Mouse (Mus musculus) mesoderm, embryonic 11.5 days (tissue): ENCODE measurements around the gene Hey2.

ENCODE experiments used
- DNase-seq: peaks from one replicate; pipeline ENCODE4 v3.0.0-alpha.2; 2012; ENCODE audit warnings: low read depth, low spot score

Gene Hey2

DNA sequence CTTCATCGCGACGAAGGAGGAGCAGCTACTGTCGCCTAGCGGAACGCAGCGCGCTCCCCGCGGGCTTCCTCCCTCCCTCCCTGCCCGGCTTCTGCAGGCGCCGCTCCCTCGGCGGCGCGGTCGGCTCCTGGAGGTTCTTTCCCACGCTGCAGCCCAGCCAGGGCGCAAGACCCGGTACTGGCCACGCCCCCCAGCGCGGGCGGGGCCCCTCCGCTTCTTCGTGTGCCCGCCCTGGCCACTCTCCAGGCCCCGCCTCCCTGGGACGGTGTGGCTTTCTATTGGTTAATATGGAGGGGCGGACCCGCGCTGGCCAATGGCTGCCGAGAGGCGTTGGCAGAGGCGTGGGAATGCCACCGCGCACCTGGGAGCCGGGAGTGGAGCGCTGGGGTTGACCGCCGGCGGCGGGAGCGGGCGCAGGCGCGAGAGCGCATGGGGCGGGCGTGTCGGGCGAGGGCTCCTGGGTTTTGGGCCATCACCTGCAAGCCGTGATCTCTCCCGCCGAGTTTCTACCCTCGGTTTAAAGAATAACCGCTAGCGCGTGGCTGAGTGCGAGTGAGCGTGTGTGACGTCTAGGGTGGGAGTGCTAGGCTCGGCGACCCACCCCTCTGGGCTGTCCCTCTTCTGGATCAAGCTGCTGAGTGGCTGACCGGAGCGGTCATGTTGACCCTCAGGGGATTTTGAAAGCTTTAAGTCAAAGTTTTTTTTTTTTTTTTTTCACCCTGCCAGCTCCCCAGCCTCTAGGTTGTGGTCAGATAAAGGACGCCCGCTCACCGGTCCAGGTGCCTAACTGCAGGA, at the start of gene Hey2:
Gene Hey2 (minus strand): TSS at position 159 of the 795 bp plus-strand sequence.
- DNase-seq: peak; percentile 97

DNA sequence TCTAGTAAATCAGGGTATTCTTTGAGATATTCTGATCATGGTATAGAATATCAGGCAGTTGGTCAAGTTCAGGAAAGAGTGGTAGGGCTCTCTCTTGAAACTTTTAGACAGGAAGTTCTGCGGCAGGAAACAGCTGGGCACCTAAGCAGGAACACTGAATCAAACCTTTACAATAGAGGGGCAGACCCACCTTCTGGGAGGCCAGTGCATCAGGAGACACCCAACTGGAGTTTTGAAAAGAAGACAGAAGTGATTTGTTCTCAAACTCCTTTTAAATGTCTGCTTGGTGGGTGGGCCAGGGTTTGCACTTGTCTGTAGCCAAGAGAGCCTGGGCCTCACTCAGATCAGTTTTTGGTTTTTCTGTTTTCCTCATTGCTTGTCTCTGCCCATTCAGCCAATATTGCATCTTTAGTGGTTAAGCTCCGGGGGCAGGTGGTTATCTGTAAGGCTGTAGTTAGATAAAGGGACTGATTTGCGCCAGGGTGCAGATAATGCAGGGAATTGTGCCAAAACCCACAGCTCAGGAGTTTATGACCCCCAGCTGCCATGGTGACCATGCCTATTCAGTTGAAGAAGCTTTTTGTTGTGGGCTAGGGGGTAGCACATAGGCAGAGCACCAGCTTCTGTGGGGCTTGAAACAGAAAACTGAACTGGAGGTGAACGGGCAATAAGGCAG, 40.6 kb upstream of the Hey2 start:
- peak; percentile 25 for DNase-seq

DNA sequence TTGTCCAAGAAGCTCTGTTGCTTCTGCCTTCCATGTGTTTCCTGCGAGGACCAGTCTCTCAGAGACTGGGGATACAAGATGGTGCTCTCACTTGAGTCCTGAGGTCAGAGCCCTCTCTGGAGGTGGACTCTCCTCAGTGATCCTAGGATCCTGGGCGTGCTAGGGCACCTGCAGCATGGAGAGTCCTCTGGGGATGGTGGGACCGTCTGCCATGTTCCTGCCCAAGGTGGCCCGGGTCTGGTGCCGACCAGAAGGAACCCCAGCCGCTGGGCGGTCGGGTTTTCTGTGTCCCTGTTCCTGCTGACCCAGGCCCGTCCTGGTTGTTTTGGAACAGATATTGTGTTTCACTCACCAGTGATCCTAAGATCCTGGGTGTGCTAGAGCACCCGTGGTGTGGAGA, 38.5 kb upstream of the Hey2 start:
- DNase-seq: no peak

GRCm38 (mm10) chr10:30845101-30845825, 2.7 kb upstream of the Hey2 start:
- no peak for DNase-seq

GRCm38 (mm10) chr10:30844191-30845010, 1.8 kb upstream of the Hey2 start:
- peak; percentile 52 for DNase-seq

- peak; percentile 73 for DNase-seq
These were observed 1.0 kb upstream of the Hey2 start for GRCm38 (mm10) chr10:30843438-30844190.

GRCm38 (mm10) chr10:30842228-30842627, 373 bp downstream of the Hey2 start:
- peak; percentile 31 for DNase-seq

- DNase-seq: no peak
These were observed 1.8 kb downstream of the Hey2 start for GRCm38 (mm10) chr10:30840824-30841223.

DNA sequence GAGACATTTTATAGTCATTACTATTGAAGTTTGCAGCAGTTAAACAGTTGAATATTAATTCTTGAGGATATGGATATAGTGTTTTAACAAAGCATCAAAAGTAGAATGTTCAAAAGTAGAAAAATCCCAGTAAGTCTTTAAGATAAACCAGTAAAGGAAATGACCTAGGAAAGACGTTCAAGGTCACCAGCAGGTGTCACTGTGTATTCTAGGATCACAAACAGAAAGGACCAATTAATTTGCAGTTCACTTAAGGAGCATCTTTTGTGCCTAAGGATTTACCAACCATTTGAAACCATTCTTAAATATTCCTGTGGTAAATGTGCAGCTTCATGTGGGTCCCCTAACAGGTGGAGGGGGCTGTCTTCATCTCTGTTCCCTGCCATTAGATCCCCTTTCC, 4.4 kb downstream of the Hey2 start:
- DNase-seq: no peak

DNA sequence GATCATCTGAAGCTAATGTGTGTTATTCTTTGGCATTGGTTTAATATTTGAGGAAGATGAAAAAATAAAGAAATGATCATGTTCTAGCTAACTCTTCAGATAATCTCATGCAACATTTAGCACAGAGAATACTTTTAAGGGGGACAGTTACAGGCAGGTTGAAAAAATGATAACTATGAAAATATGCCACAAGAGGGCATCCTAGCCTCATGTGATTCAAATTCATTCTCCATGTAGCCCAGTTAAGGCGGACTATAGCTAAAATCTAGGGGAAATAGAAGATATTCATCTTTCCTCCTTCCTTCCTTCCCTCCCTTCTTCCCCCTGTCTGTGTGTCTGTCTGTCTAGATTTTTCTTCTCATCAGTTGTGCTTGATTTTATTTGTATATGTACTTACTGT, 17.6 kb downstream of the Hey2 start:
- DNase-seq: no peak

DNA sequence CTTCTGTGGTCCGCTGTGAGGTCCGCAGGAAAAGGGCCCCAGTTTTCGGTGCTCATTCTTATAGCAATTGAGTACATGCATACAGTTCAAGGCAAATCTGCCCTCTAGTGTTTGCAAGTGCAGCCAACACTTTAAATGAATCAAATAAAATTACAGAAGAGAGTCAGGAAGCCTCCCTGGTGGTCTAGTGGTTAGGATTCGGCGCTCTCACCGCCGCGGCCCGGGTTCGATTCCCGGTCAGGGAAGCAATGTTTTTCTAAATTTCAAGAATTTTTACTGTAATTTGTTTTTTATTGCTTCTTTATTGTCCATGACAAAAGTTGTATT, 31.7 kb downstream of the Hey2 start:
- peak; percentile 85 for DNase-seq

DNA sequence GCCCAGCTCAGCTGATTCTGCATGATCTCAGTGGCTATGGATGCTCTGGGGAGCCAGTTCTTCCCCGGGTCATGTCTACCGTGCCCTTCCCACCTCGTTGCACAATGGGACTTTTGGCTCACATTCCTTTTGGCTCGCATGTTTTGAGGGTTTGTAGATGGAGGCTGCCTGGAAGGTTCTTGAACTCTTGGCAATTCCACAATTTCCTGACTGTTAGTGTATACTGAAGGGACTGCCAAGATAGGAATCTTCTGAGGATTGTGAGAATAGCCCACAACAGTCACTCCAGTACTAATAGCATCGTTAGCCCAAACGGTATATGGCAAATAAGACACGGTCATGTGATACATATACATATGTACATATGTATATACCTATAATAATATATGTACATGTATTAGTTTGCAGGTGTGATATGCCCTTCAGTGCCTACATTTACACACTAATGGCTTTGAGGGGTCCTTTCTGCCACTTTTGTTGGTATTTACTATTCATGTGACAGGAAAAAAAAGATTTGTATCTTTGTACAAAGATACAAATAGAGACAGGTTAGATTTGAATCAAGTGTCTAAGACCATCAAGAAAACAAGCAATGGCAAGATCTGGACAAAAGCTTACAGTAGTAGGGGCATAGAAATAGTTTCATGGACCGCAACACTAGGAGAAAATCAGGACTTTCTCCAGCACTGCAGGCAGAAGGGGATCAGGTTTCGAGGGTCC, 32.2 kb downstream of the Hey2 start:
- DNase-seq: no peak

DNA sequence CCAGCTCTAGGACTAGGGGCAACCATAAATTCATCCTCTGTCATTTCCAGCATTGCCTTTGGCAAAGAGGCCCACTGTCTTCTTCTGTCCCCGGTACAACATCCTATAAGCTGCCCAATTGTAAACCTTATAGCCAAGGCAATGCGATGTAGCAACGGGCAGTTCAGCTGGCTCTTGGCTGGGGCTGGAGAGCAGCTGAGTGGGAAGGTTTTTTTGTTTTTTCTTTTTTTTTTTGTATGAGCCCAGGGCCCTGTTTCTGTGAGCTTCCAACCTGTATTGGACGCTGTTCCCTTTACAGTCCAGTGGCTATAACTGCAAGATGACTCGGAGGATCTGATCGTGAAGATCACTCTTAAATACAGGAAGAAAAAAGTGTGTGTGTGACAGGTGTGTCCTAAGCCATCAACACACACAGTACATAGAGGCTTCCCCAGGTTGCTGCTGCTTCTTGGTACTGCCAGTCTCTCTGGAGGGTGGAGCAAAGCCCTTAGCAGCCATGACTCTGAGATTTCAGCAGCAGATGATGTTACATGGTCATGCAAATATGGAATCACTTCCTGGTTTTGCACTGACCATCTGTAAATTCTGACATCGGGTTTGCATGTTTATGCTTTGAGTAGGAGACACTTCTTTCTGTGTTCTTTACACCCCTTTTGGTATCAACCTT, 38.9 kb downstream of the Hey2 start:
- DNase-seq: no peak

DNA sequence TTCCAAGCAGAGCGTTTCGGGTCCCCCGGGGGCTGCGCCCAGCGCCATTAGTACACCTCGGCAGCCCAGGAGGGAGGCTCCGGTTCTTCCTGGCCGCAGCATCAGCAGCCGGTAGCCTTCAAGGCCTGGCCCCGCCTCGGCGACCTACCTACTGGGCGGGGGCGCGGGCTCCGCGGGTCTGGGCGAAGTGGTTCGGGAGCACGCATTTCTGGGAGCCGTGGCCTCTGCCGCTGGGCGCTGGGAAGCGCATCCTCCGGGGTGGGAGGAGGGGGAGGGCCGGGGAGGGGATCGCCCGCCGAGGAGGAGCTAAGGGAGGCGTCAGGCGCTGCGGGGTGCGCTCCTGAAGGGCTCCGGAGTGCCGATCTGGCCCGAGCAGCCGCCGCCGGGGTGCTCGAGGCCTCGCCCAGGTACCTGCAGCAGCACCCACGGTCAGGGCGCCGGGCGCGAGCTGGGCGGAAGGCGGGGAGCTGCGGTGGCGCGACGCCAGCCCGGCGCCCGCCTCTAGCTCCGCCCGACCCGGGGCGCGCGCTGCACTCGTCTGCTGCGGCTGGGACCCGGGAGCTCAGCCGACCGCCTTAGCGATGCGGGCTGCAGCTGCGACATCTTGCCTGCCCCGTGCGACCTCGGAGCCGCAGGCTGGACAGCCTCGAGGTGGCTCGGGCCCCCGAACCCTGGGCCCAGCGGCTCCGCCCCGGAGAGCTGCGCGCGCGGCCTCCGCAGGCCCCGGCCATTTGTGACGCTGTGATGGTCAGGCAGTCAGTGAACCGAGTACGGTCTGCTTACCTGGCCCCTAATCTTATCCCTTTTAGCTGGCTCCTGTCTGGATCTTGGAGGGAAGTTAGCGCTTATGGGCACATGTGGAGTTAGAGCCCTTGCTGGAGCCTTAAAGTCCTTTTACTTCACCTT, 39.7 kb downstream of the Hey2 start, which contains the start of gene Ncoa7:
Gene Ncoa7 (minus strand): TSS at position 646 of the 906 bp plus-strand sequence.
- DNase-seq: peak; percentile 84

DNA sequence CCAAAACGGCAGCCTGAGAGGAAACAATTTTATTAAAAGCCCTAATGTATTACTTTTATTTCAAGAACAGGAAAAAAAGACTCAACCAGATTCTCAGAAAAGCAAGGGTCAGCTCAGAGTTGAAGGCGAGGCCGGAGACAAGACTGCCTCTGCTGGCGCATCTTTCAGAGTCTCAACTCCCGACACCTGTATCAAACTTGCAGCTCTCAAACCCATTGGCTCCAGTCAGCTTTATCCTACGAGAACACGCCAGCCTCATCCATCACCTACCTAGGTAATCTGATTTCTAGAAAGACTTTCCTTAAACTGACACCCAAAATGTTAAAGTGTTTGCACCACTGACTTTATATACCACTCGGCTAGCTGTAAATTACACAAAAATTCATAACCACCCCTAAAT, 40.6 kb downstream of the Hey2 start:
- no peak for DNase-seq

- no peak for DNase-seq
These were observed 42.7 kb downstream of the Hey2 start for GRCm38 (mm10) chr10:30799713-30800450.

DNA sequence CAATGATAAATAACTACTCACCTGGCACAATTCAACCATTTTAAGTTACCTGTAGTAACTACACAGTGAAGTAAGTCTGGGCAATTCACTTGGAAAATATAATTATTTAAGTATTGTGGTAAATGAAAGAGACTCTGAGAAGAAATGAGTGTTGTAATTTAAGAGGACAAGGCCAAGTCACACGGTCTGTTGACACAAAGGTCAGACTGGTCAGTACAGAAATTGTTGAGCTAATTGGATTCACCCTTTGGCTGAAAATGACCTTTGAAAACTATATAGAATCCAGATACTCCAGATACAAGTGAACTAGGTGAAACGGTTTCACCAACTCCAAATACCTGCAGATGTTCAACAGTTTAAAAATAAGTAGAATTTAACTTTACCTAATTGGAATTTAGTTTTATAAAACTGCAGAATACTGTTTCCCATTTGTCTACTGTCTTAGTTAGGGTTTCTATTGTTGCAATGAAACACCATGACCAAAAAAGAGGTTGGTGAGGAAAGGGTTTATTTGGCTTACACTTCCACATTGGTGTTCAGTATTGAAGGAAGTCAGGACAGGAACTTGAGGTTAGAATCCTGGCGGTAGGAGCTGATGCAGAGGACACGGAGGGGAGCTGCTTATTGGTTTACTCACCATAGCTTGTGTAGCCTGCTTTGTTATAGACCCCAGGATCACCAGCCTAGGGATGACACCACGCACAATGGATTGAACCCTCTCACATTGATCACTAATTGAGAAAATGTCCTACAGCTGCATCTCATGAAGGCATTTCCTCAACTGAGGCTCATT, 45.9 kb downstream of the Hey2 start:
- no peak for DNase-seq
